Mouse (Mus musculus) kidney, embryonic 15.5 days (tissue): ENCODE data around the gene Cyld. TPM values are rescaled to one million over a fixed set of nuclear protein-coding genes. Genes with fewer than 3 reads are reported as not detected.

ENCODE experiments used
- ATAC-seq: fragments of 200-750 bp; cut with Nextera tagmentation; replicated peaks from 2 replicates; pipeline ENCODE4 v1.8.0; 2017; ENCODE audit warnings: moderate TSS enrichment; ENCODE audit not compliant: low FRiP score
- H3K27ac ChIP-seq: fragments of 300-500 bp; sonication (generic); 2 replicates; pipeline ENCODE4 v1.5.1; 2015; ENCODE audit warnings: mild to moderate bottlenecking, inconsistent platforms
- H3K27me3 ChIP-seq: fragments of 300-500 bp; sonication (generic); 2 replicates; pipeline ENCODE4 v1.6.1; 2015; ENCODE audit warnings: inconsistent platforms
- H3K36me3 ChIP-seq: fragments of 300-500 bp; sonication (generic); 2 replicates; pipeline ENCODE4 v1.6.1; 2015; ENCODE audit warnings: inconsistent platforms
- H3K4me1 ChIP-seq: fragments of 300-500 bp; sonication (generic); 2 replicates; pipeline ENCODE4 v1.6.1; 2015; ENCODE audit warnings: inconsistent platforms
- H3K4me2 ChIP-seq: fragments of 300-500 bp; sonication (generic); 2 replicates; pipeline ENCODE4 v1.6.1; 2015; ENCODE audit warnings: moderate library complexity, mild to moderate bottlenecking, inconsistent platforms
- H3K4me3 ChIP-seq: fragments of 300-500 bp; sonication (generic); replicated peaks from 2 replicates; pipeline ENCODE4 v1.5.1; 2015; ENCODE audit warnings: mild to moderate bottlenecking, inconsistent platforms
- H3K9ac ChIP-seq: fragments of 300-500 bp; sonication (generic); 2 replicates; pipeline ENCODE4 v1.6.1; 2015; ENCODE audit warnings: mild to moderate bottlenecking, inconsistent platforms
- H3K9me3 ChIP-seq: fragments of 300-500 bp; sonication (generic); replicated peaks from 2 replicates; pipeline ENCODE4 v1.6.1; 2016; ENCODE audit warnings: inconsistent platforms
- WGBS: fragments of 180-500 bp; shearing (Covaris S2); methylation state at CpG from one replicate; pipeline ENCODE4 v1.1.7; 2015; ENCODE audit warnings: mixed read lengths; 5-methylcytosine and 5-hydroxymethylcytosine counted together
- polyA plus RNA-seq: library from polyadenylated mRNA; unstranded; fragments of >200 nt; fragmentation: Nextera tagmentation; extraction: Ambion mirVana; gene quantifications from 2 replicates; pipeline ENCODE4 v1.2.1, GENCODE M21; 2015

The Cyld gene
- polyA plus RNA-seq, 1 experiment from 2014 or later = 13.9 TPM

DNA sequence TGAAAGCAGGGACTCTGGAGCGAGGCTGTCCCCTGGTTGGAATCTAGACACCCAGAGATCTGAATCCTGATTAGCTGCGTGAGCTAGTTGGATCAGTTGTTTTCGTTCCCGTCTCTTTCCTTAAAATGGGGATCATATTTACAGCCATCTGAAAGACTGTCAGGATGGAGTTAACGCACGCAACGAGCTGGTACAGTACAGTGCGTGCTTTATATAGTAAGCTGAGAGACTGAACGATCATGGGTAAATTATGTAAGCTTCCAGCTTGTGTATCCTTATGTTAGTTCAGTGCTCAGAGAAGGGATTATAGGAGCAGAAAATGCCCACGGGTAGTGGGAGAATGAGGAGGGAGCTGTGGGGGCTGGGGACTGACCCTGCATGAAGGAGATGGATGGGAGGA lies 25.3 kb upstream of the Cyld start:
- H3K36me3 ChIP-seq = no peaks in the 10 kb centered on the region
- no peaks in the 10 kb centered on the region for H3K9me3 ChIP-seq
- H3K4me1 ChIP-seq = peaks cover under 1% of the 10 kb centered on the region; the same call in 1 of the 2 replicates
- H3K4me2 ChIP-seq = no peak overlapping the region
- no peak overlapping the region for H3K4me3 ChIP-seq
- WGBS = 64% methylated on average over 10 of the region's 10 CpGs
- H3K9ac ChIP-seq = no peak overlapping the region
- no peak for ATAC-seq
- no peaks in the 10 kb centered on the region for H3K27me3 ChIP-seq
- no peak overlapping the region for H3K27ac ChIP-seq

DNA sequence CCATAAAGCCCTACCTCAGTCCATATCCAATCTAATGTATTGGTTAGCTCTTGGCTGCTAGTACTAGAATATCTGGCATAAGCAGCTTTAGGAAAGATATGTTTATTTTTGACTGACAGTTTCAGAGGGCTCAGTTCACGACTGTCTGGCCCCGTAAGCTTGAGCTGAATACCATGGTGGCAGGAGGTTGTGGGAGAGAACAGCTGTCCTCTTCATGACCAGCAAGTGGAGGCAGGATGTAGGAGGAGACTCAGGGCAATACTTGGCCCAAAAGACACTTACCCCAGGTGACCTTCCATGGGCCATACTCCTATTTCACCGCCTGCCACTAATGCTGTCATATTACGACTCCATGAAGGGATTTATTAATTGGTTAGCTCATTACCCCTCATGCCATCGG lies 23.0 kb upstream of the Cyld start:
- WGBS = 60% methylated on average over 5 of the region's 5 CpGs
- H3K9ac ChIP-seq = no peak overlapping the region
- no peak for ATAC-seq
- H3K27me3 ChIP-seq = no peaks in the 10 kb centered on the region
- no peaks in the 10 kb centered on the region for H3K9me3 ChIP-seq
- no peak overlapping the region for H3K27ac ChIP-seq
- H3K4me2 ChIP-seq = no peak overlapping the region
- H3K4me3 ChIP-seq = no peak overlapping the region
- no peaks in the 10 kb centered on the region for H3K4me1 ChIP-seq
- no peaks in the 10 kb centered on the region for H3K36me3 ChIP-seq

DNA sequence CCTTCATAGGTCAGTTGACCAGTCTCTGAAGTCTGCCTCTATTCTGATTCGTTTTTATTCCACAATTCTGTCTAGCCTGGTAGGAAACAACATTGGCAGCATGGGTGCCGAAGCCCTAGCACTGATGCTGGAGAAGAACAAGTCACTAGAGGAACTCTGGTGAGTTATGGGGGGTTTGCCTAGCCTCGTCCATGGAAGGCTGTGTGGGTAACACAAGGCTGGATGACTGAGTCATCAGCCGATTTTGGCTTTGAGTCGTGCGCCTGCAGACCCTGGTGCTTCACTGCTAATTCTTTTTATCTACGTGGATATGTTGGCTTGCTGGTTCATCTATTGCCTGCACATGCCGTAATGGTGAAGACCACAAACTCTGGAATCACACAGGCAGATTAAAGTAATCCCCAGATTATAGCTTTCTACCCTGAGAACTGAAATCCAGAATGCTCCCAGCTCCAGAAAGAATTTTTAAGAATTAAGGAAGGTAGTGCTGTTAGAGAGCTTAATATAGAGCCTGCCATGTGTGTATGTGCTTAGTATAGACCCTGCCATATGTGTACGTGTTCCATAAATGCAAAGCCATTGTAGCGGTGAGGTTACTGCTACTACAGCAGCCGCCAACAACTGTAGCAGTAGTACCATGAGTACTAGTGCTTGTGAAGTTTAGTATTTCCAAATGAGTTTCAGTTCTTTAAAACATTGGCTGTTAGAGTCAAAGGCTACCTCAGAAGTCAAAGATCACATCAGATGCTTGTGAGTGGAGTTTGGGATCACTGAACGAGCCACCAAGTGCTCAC lies 21.3 kb upstream of the Cyld start:
- ATAC-seq = no peak
- Histone ChIP-seq H3K4me3 (no peak overlapping the region), H3K9ac (no peak overlapping the region), H3K36me3 (no peaks in the 10 kb centered on the region), H3K27me3 (no peaks in the 10 kb centered on the region), H3K27ac (no peak overlapping the region), H3K4me1 (no peaks in the 10 kb centered on the region), H3K9me3 (no peaks in the 10 kb centered on the region), H3K4me2 (no peak overlapping the region)
- WGBS = 86% methylated on average over 12 of the region's 12 CpGs

DNA sequence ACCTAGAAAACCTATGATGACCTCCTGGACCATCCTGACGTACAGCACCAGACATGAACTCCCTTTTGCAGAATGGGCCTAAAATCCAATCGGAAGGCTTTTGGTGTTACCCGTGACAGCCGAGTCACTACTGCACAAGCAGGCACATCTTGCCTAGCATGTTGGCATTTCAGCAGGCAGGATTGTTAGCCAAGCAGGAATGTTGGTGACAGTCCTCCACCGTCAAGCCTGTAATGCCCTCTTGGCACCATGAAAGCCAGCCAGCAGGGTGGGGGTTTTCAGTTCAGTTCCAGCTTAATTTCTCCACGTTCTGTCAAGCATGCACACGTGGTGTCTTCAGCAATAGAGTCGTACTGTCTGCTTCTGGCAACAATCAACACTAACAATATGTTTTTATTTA lies 19.8 kb upstream of the Cyld start:
- WGBS = 81% methylated on average over 8 of the region's 8 CpGs

DNA sequence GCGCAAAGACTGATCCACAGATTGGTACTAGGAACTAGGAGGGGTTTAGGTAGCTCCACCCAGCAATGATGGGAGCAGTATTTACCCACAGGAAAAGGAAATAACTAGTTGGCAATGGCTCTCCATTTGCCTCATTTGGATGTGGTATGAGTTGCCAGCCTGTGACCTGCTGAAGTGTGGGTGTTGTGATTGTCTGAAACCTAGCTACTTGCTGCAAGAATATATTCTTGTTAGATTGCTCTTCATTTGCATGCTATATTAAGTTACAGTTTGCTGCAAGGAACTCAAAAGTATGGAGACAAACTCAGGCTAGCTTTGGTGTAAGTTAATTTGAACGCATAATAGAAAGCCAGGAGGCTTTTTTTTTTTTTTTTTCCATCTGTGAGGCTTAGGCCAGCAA lies 16.3 kb upstream of the Cyld start:
- no peaks in the 10 kb centered on the region for H3K36me3 ChIP-seq
- no peak overlapping the region for H3K4me2 ChIP-seq
- no peaks in the 10 kb centered on the region for H3K27me3 ChIP-seq
- no peak overlapping the region for H3K27ac ChIP-seq
- no peak overlapping the region for H3K4me3 ChIP-seq
- no peaks in the 10 kb centered on the region for H3K4me1 ChIP-seq
- no peaks in the 10 kb centered on the region for H3K9me3 ChIP-seq
- WGBS = 95% methylated on average over 2 of the region's 2 CpGs
- no peak overlapping the region for H3K9ac ChIP-seq
- no peak for ATAC-seq

More for the DNA sequence above, 19.8 kb upstream of the Cyld start:
- Histone ChIP-seq H3K9ac (no peak overlapping the region), H3K9me3 (no peaks in the 10 kb centered on the region), H3K4me1 (no peaks in the 10 kb centered on the region), H3K36me3 (no peaks in the 10 kb centered on the region), H3K27ac (no peak overlapping the region), H3K27me3 (no peaks in the 10 kb centered on the region), H3K4me2 (no peak overlapping the region), H3K4me3 (no peak overlapping the region)
- ATAC-seq = no peak

GRCm38 (mm10) chr8:88681046-88681445 lies 15.8 kb upstream of the Cyld start:
- Histone ChIP-seq H3K27ac (no peak overlapping the region), H3K4me1 (no peaks in the 10 kb centered on the region), H3K4me3 (no peak overlapping the region), H3K9me3 (no peaks in the 10 kb centered on the region), H3K9ac (no peak overlapping the region), H3K4me2 (no peak overlapping the region), H3K27me3 (no peaks in the 10 kb centered on the region), H3K36me3 (no peaks in the 10 kb centered on the region)
- 91% methylated on average over 8 of the region's 8 CpGs for WGBS
- no peak for ATAC-seq

DNA sequence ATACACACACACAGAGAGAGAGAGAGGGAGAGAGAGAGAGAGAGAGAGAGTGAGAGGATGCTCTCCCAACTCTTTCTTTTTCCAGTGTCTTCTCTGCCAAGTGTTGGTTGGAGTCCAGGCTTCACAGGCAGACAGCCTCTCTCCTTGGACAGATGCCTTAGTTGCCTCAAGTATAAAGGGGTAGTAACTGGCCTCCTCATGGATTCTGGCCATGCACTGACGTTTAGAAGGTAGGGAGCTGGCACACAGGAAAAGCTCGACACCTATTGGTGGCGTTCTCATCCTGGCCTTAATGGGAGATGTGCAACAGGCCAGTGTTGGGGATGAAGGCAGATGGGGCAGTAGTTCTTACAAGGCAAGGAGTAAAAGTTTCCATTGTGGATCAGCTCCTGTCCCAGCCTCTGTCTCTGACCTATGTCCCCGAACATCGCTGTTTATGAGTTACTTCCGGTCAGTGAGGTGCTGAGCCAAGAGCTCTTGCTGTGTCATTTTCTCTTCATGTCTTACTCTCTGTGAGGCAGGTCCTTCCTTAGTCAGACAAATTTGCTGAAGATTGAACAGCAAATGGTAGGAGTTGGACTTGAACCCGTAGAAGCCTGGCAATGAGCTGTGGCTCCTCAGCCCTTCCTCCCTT lies 13.1 kb upstream of the Cyld start:
- H3K27ac ChIP-seq = no peak overlapping the region
- no peak overlapping the region for H3K9ac ChIP-seq
- no peak overlapping the region for H3K4me3 ChIP-seq
- H3K9me3 ChIP-seq = no peaks in the 10 kb centered on the region
- no peaks in the 10 kb centered on the region for H3K27me3 ChIP-seq
- no peak overlapping the region for H3K4me2 ChIP-seq
- 85% methylated on average over 7 of the region's 7 CpGs for WGBS
- 0 out of 2 replicates have a peak, but pooled peaks cover 3% of the 10 kb centered on the region for H3K4me1 ChIP-seq
- no peak for ATAC-seq
- no peaks in the 10 kb centered on the region for H3K36me3 ChIP-seq

- Histone ChIP-seq H3K9me3 (no peaks in the 10 kb centered on the region), H3K9ac (no peak overlapping the region), H3K36me3 (no peaks in the 10 kb centered on the region), H3K27ac (no peak overlapping the region), H3K27me3 (no peaks in the 10 kb centered on the region), H3K4me1 (0 out of 2 replicates have a peak, but pooled peaks cover 16% of the 10 kb centered on the region), H3K4me2 (no peak overlapping the region), H3K4me3 (no peak overlapping the region)
- no peak for ATAC-seq
- WGBS = 57% methylated on average over 9 of the region's 9 CpGs
These were observed 10.5 kb upstream of the Cyld start for GRCm38 (mm10) chr8:88686226-88686905.

- no peak for ATAC-seq
- Histone ChIP-seq H3K9me3 (no peaks in the 10 kb centered on the region), H3K36me3 (no peaks in the 10 kb centered on the region), H3K27ac (no peak overlapping the region), H3K4me3 (no peak overlapping the region), H3K27me3 (no peaks in the 10 kb centered on the region), H3K4me1 (0 out of 2 replicates have a peak, but pooled peaks cover 19% of the 10 kb centered on the region), H3K9ac (no peak overlapping the region), H3K4me2 (no peak overlapping the region)
- 82% methylated on average over 8 of the region's 8 CpGs for WGBS
These were observed 10.0 kb upstream of the Cyld start for GRCm38 (mm10) chr8:88686906-88687235.

DNA sequence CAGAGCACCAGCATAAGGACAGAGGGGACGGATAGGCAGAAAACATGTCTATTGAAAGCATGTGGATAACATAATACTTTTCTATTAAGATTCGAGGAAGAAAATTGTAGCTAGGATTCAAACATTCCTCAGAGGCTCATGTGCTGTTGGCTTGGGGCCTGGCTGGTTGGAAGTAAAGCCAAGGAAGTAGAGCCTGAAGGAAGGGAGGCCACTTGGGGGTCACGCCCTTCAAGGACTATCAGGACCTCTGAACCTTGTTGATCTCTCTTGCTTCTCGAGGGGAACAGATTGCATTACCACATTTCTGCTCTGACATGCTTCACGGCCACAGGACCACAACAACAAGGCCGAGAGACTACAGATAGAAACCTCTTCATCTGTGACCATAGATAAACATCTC lies 7.7 kb upstream of the Cyld start:
- no peak overlapping the region for H3K4me2 ChIP-seq
- 59% methylated on average over 6 of the region's 6 CpGs for WGBS
- H3K27me3 ChIP-seq = no peaks in the 10 kb centered on the region
- no peaks in the 10 kb centered on the region for H3K36me3 ChIP-seq
- H3K9ac ChIP-seq = no peak overlapping the region
- H3K27ac ChIP-seq = no peak overlapping the region
- ATAC-seq = no peak
- H3K9me3 ChIP-seq = no peaks in the 10 kb centered on the region
- peaks cover 27% of the 10 kb centered on the region for H3K4me1 ChIP-seq
- H3K4me3 ChIP-seq = no peak overlapping the region

GRCm38 (mm10) chr8:88689891-88690290 lies 6.9 kb upstream of the Cyld start:
- Histone ChIP-seq H3K36me3 (no peaks in the 10 kb centered on the region), H3K27ac (no peak overlapping the region), H3K9ac (no peak overlapping the region), H3K4me3 (no peak overlapping the region), H3K4me1 (peaks cover 27% of the 10 kb centered on the region), H3K27me3 (no peaks in the 10 kb centered on the region), H3K4me2 (no peak overlapping the region), H3K9me3 (no peaks in the 10 kb centered on the region)
- WGBS = 67% methylated on average over 6 of the region's 6 CpGs
- ATAC-seq = no peak

GRCm38 (mm10) chr8:88691342-88691948 lies 5.4 kb upstream of the Cyld start:
- no peaks in the 10 kb centered on the region for H3K36me3 ChIP-seq
- no peak for ATAC-seq
- peaks cover 31% of the 10 kb centered on the region for H3K4me1 ChIP-seq
- peak overlapping the region; percentile 37; the same call in 1 of the 2 replicates for H3K27ac ChIP-seq
- no peak overlapping the region for H3K4me3 ChIP-seq
- H3K9ac ChIP-seq = no peak overlapping the region
- H3K4me2 ChIP-seq = no peak overlapping the region
- no peaks in the 10 kb centered on the region for H3K9me3 ChIP-seq
- 23% methylated on average over 4 of the region's 4 CpGs for WGBS
- H3K27me3 ChIP-seq = no peaks in the 10 kb centered on the region
